Mouse (Mus musculus) thymus, adult 2 months (tissue): Measurements from ENCODE around the gene Evx1. TPM values are rescaled to one million over a fixed set of nuclear protein-coding genes. Genes with fewer than 3 reads are reported as not detected.

Source experiments
- DNase-seq: peaks from one replicate; pipeline ENCODE4 v3.0.0; 2021
- H3K27ac ChIP-seq: fragments of 200-500 bp; 2 replicates; pipeline ENCODE4 v1.5.1; 2012; ENCODE audit warnings: low read length, control low read depth; ENCODE audit not compliant: control insufficient read depth, insufficient read depth
- H3K27me3 ChIP-seq: fragments of 200-500 bp; 2 replicates; pipeline ENCODE4 v1.6.1; 2012; ENCODE audit warnings: mild to moderate bottlenecking, low read length, moderate library complexity, mixed read lengths; ENCODE audit not compliant: control insufficient read depth, insufficient read depth
- H3K36me3 ChIP-seq: fragments of 200-500 bp; 2 replicates; pipeline ENCODE4 v1.6.1; 2012; ENCODE audit warnings: mild to moderate bottlenecking, low read length, moderate library complexity; ENCODE audit not compliant: control insufficient read depth, insufficient read depth
- H3K4me1 ChIP-seq: fragments of 200-500 bp; replicated peaks from 2 replicates; pipeline ENCODE4 v1.6.1; 2012; ENCODE audit warnings: low read length; ENCODE audit not compliant: control insufficient read depth, insufficient read depth
- H3K4me3 ChIP-seq: fragments of 200-500 bp; 2 replicates; pipeline ENCODE4 v1.5.1; 2012; ENCODE audit warnings: mild to moderate bottlenecking, low read length, control low read depth, moderate library complexity; ENCODE audit not compliant: control insufficient read depth, insufficient read depth
- CTCF ChIP-seq: fragments of 200-500 bp; IDR thresholded peaks from 2 replicates; pipeline ENCODE4 v1.5.1; 2012; ENCODE audit warnings: mild to moderate bottlenecking, control low read depth, low read length, moderate library complexity, borderline replicate concordance; ENCODE audit not compliant: control insufficient read depth, poor library complexity, insufficient read depth; ENCODE audit errors: extremely low read depth
- POLR2A ChIP-seq: fragments of 200-500 bp; IDR thresholded peaks from 2 replicates; pipeline ENCODE4 v1.6.1; 2012; ENCODE audit warnings: mild to moderate bottlenecking, low read length, control low read depth, moderate library complexity; ENCODE audit not compliant: control insufficient read depth, poor library complexity, insufficient read depth; ENCODE audit errors: extremely low read depth
- WGBS: fragments of 180-500 bp; shearing (Covaris S2); methylation state at CpG from one replicate; pipeline ENCODE4 v1.1.7; 2018; 5-methylcytosine and 5-hydroxymethylcytosine counted together
- polyA plus RNA-seq: library from polyadenylated mRNA; depleted of rRNA; stranded (reverse); fragments of >200 nt; gene quantifications from 2 replicates; pipeline ENCODE4 v1.2.3, GENCODE M21; 2012; rRNA removed

The Evx1 gene
- polyA plus RNA-seq = not detected in 2 replicates

- no peaks in the 10 kb centered on the region for H3K36me3 ChIP-seq
- H3K4me3 ChIP-seq = no peak within 1 kb of the TSS
- H3K27ac ChIP-seq = no peak within 1 kb of the TSS
- TF ChIP-seq POLR2A (no peak), CTCF (no peak)
- H3K4me1 ChIP-seq = 0 out of 2 replicates have a peak, but pooled peaks cover 3% of the 10 kb centered on the region
- DNase-seq = no peak
- peaks cover 49% of the 10 kb centered on the region for H3K27me3 ChIP-seq
- 6% methylated on average over 59 of the region's 59 CpGs for WGBS
Measured at GRCm38 (mm10) chr6:52313391-52314303, at the start of gene Evx1. Gene Evx1, plus strand, starts transcription at chr6:52313498.

GRCm38 (mm10) chr6:52264106-52264790 is 49.0 kb upstream of the Evx1 start:
- 17% methylated on average over 5 of the region's 5 CpGs for WGBS
- TF ChIP-seq POLR2A (no peak), CTCF (no peak)
- H3K4me3 ChIP-seq = no peak overlapping the region

DNA sequence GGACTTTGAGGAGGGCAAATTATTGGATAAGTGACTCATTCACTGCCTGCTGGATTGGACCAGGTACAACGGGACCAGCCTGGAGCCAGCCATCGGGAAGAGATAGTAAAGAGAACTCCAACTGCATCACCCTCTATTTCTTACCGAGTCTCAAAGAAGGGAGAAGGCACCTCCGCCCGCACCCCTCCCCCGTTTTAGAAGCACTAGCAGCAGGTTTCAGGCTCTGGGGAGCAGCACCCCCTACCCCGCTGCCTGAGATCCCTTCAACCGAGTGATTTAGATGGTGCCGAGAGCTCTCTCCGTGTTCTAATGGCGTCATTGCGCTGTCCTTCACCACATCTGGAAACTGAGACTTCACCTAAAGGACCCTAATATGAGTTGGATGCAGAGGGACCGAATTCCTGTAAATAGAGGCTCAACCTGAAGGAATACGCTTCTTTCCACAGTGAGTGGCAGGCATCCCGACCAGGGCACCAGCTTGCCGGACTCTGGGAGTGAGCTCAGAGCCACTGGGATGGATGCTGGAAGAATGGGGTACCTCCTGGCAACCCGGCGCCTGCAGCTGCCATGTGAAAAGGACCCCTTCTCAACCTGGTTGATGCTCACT is 47.9 kb upstream of the Evx1 start:
- WGBS = 8% methylated on average over 18 of the region's 18 CpGs
- Histone ChIP-seq H3K4me3 (no peak overlapping the region), H3K36me3 (no peaks in the 10 kb centered on the region), H3K27ac (no peak overlapping the region), H3K27me3 (peaks cover 50% of the 10 kb centered on the region), H3K4me1 (0 out of 2 replicates have a peak, but pooled peaks cover 3% of the 10 kb centered on the region)
- no peak for DNase-seq
- TF ChIP-seq CTCF (no peak), POLR2A (no peak)

More at GRCm38 (mm10) chr6:52264106-52264790, 49.0 kb upstream of the Evx1 start:
- Histone ChIP-seq H3K36me3 (no peaks in the 10 kb centered on the region), H3K27me3 (peaks cover 47% of the 10 kb centered on the region), H3K4me1 (peaks cover 3% of the 10 kb centered on the region; the same call in 1 of the 2 replicates), H3K27ac (no peak overlapping the region)
- DNase-seq = no peak

DNA sequence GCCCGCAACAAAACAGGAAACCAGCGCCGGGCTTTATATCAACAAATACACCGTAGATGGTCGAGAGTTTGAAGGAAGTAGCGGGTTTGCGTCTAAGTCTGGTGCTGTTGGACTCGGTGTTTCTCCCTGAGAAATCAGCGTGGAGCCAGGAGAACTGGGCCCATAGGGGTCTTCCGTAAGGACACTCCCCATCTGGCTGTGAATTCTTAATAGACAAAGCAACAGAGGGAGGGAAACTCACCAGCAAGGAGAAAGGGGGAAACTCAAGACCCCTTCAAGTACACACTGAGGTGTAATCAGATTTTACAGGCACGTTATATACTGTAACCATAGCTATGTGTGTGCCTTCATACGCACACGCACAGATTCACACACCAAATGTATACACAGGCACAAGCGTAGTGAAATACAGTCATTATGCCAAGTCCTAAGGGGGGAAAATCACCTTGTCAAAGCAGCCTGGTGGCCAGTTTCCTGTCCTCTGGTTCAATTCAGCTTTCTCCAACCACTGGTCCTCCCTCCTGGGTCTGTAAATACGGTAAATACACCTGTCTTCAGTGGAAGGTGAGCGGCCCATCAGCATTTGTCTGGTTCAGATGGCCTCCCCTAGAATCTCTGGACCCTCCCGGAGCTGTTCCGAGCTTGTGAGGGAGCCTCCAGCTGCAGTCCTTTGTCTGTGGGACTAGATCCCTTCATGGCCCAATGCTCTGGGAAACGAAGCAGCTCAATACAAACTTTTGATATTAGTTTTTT is 47.2 kb upstream of the Evx1 start:
- TF ChIP-seq POLR2A (no peak), CTCF (no peak)
- DNase-seq = no peak

GRCm38 (mm10) chr6:52266666-52266985 is 46.7 kb upstream of the Evx1 start:
- DNase-seq = no peak
- Histone ChIP-seq H3K36me3 (no peaks in the 10 kb centered on the region), H3K4me1 (no peaks in the 10 kb centered on the region), H3K27ac (no peak overlapping the region), H3K4me3 (no peak overlapping the region), H3K27me3 (peaks cover 45% of the 10 kb centered on the region)
- TF ChIP-seq POLR2A (no peak), CTCF (no peak)
- WGBS = 17% methylated on average over 9 of the region's 9 CpGs

More for the DNA sequence above, 47.2 kb upstream of the Evx1 start:
- 0 out of 2 replicates have a peak, but pooled peaks cover 2% of the 10 kb centered on the region for H3K4me1 ChIP-seq
- WGBS = 9% methylated on average over 19 of the region's 19 CpGs
- no peak overlapping the region for H3K4me3 ChIP-seq
- H3K27ac ChIP-seq = no peak overlapping the region
- H3K36me3 ChIP-seq = no peaks in the 10 kb centered on the region
- H3K27me3 ChIP-seq = peaks cover 48% of the 10 kb centered on the region
